Mouse (Mus musculus) ES-Bruce4 (cell line): ENCODE results near the gene Atxn1.

ENCODE experiments used
- CTCF ChIP-seq: IDR thresholded peaks from one replicate; pipeline ENCODE4 v1.8.1; 2011; ENCODE audit warnings: low read depth, low read length
- POLR2A ChIP-seq: IDR thresholded peaks from one replicate; pipeline ENCODE4 v1.8.1; 2011; ENCODE audit warnings: low read length; ENCODE audit not compliant: insufficient read depth

GRCm38 (mm10) chr13:45793796-45794195 is 171.0 kb downstream of the Atxn1 start:
- no peak for TF ChIP-seq POLR2A
- TF ChIP-seq CTCF = no peak
